Mouse (Mus musculus) embryonic facial prominence, embryonic 14.5 days (tissue): ENCODE measurements around the gene Npsr1. TPM values are rescaled to one million over a fixed set of nuclear protein-coding genes. Genes with fewer than 3 reads are reported as not detected.
A peak's percentile ranks its signal among the peaks of the same experiment; 100 is the strongest.

Experiments used
- ATAC-seq: fragments of 200-750 bp; cut with Nextera tagmentation; 2 replicates; pipeline ENCODE4 v1.8.0; 2017; ENCODE audit warnings: low read depth, moderate number of reproducible peaks, moderate TSS enrichment
- DNase-seq: peaks from one replicate; pipeline ENCODE4 v3.0.0-alpha.2; 2015; ENCODE audit warnings: low spot score
- H3K27ac ChIP-seq: fragments of 300-500 bp; sonication (generic); replicated peaks from 2 replicates; pipeline ENCODE4 v1.5.1; 2014; ENCODE audit warnings: low read depth, mild to moderate bottlenecking, low read length, moderate library complexity
- H3K27me3 ChIP-seq: fragments of 300-500 bp; sonication (generic); replicated peaks from 2 replicates; pipeline ENCODE4 v1.6.1; 2014; ENCODE audit warnings: low read length; ENCODE audit not compliant: control insufficient read depth, insufficient read depth
- H3K36me3 ChIP-seq: fragments of 300-500 bp; sonication (generic); 2 replicates; pipeline ENCODE4 v1.6.1; 2014; ENCODE audit warnings: low read length, mixed read lengths; ENCODE audit not compliant: control insufficient read depth, insufficient read depth
- H3K4me1 ChIP-seq: fragments of 300-500 bp; sonication (generic); 2 replicates; pipeline ENCODE4 v1.6.1; 2014; ENCODE audit warnings: antibody characterized with exemption, low read length; ENCODE audit not compliant: control insufficient read depth, insufficient read depth
- H3K4me2 ChIP-seq: fragments of 300-500 bp; sonication (generic); 2 replicates; pipeline ENCODE4 v1.6.1; 2014; ENCODE audit warnings: low read depth, mild to moderate bottlenecking, low read length, moderate library complexity, mixed read lengths
- H3K4me3 ChIP-seq: fragments of 300-500 bp; sonication (generic); 2 replicates; pipeline ENCODE4 v1.5.1; 2014; ENCODE audit warnings: low read depth, mild to moderate bottlenecking, low read length
- H3K9ac ChIP-seq: fragments of 300-500 bp; sonication (generic); 2 replicates; pipeline ENCODE4 v1.6.1; 2014; ENCODE audit warnings: low read depth, mild to moderate bottlenecking, low read length, moderate library complexity, mixed read lengths
- H3K9me3 ChIP-seq: fragments of 300-500 bp; sonication (generic); 2 replicates; pipeline ENCODE4 v1.6.1; 2016; ENCODE audit warnings: low read length; ENCODE audit not compliant: control insufficient read depth
- WGBS: fragments of 180-500 bp; shearing (Covaris S2); extraction: QIAGEN DNeasy Blood & Tissue Kit; methylation state at CpG from one replicate; pipeline ENCODE4 v1.1.7; 2014; 5-methylcytosine and 5-hydroxymethylcytosine counted together
- polyA plus RNA-seq: library from polyadenylated mRNA; unstranded; fragments of >200 nt; fragmentation: Nextera tagmentation; extraction: Ambion mirVana; gene quantifications from 2 replicates; pipeline ENCODE4 v1.2.1, GENCODE M21; 2014

The Npsr1 gene
- polyA plus RNA-seq, 1 experiment from 2014 or later, result not detected

DNA sequence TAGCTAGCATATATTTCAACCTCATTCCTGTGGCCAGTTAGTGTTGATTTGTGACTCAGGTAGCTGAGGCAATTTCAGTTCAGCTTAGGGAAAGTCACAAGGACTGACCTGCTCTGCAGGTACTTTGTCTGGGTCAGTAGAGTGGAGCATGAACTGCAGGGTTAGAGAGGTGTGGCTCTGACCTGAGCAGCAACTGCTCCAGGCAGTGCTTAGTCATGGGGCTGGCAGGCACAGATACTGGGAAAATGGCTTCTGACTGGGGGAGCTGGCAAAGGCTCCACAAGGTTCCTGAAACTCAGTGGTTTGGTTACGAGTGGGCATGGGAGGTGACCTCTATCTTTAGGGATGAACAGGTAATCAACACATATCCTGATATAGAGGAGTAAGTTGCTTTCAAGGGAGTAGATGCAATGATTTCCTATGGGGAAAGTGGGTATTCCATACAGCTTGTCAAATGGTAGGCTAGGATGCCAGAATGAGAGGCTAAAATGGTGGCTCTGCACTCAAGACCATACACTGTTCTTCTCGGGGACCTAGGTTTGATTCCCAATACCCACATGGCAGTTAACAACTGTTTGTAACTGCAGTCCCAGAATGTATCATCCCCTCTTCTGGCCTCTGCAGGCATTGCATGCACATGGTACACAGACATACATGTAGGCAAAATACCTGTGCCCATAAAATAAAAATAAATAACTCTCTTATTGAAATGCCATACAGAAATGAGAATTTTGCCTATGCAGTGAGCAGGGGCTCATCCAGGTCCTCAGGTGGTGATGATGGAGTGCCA lies 182.9 kb downstream of the Npsr1 start:
- H3K9me3 ChIP-seq, result no peaks in the 10 kb centered on the region
- ATAC-seq (no peak), DNase-seq (no peak)
- no peak overlapping the region for H3K4me3 ChIP-seq
- H3K27me3 ChIP-seq, result no peaks in the 10 kb centered on the region
- no peak overlapping the region for H3K27ac ChIP-seq
- H3K4me1 ChIP-seq, result no peaks in the 10 kb centered on the region
- H3K4me2 ChIP-seq, result no peak overlapping the region
- 85% methylated on average over 2 of the region's 2 CpGs for WGBS
- H3K36me3 ChIP-seq, result no peaks in the 10 kb centered on the region
- H3K9ac ChIP-seq, result no peak overlapping the region

DNA sequence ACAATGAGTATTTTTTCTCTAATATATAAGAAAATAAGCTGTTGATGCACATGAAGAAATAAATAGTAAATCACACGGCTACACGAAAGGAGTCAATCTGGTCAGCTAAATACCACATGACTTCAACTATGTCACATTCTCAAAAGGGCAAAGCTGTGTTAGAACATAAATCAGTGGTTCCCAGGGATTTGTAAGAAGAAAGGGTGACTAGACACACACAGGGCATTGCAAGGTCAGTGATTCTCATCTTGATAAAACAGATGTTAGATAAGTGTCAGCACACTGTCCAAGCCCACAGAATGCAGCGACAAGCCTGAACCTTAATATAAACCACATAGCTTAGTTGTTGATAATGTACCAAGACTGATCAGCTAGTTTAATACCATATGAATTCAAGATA lies 184.8 kb downstream of the Npsr1 start:
- Histone ChIP-seq H3K4me1 (no peaks in the 10 kb centered on the region), H3K4me2 (no peak overlapping the region), H3K4me3 (no peak overlapping the region), H3K27ac (no peak overlapping the region), H3K9ac (no peak overlapping the region), H3K27me3 (no peaks in the 10 kb centered on the region), H3K36me3 (no peaks in the 10 kb centered on the region), H3K9me3 (no peaks in the 10 kb centered on the region)
- 75% methylated on average over 3 of the region's 3 CpGs for WGBS
- no peak for DNase-seq
- no peak for ATAC-seq

DNA sequence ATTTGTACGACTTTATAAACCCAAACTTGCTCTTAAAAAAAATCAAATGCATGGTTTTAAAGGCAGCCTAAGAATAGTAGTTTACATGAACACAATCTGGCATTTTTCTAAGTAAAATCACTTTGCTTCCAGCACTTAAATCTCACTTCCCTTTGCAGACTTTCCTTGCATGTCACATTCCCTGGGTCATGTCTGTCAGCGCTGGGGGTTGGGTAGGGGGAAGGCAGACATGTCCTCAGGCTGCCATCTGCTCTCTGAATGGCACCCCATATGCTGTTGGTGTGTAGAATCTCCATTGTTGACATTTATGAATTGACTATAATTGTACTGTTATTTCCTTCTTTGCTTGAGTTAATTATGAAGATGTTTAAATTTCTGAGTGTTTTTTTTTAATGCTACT lies 185.3 kb downstream of the Npsr1 start:
- H3K9me3 ChIP-seq, result no peaks in the 10 kb centered on the region
- H3K36me3 ChIP-seq, result no peaks in the 10 kb centered on the region
- WGBS, result 41% methylated on average over 2 of the region's 2 CpGs
- H3K27ac ChIP-seq, result no peak overlapping the region
- H3K4me3 ChIP-seq, result no peak overlapping the region
- DNase-seq (no peak), ATAC-seq (no peak)
- H3K9ac ChIP-seq, result no peak overlapping the region
- H3K4me1 ChIP-seq, result no peaks in the 10 kb centered on the region
- no peak overlapping the region for H3K4me2 ChIP-seq
- H3K27me3 ChIP-seq, result no peaks in the 10 kb centered on the region

DNA sequence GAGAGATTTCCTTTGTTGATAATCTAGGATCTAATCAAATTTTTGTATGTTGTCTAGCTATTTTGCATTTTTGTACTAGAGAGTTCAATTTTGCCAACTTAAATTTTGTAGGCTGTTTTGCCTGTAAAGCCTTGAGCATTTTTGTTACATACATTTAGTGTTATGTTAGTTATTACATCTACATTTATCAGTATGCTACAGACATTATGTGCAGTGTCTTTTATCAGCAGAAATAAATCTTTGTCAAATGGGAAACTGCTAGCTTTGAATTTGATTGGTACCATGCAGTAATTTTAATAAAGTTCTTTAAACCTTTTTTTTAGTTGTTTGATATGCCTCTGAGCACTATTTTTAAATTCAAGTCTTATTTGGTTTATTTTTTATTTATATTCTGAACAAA lies 185.7 kb downstream of the Npsr1 start:
- Histone ChIP-seq H3K4me2 (no peak overlapping the region), H3K9ac (no peak overlapping the region), H3K4me1 (no peaks in the 10 kb centered on the region), H3K9me3 (no peaks in the 10 kb centered on the region), H3K27ac (no peak overlapping the region), H3K4me3 (no peak overlapping the region), H3K36me3 (no peaks in the 10 kb centered on the region), H3K27me3 (no peaks in the 10 kb centered on the region)
- DNase-seq (no peak), ATAC-seq (no peak)

DNA sequence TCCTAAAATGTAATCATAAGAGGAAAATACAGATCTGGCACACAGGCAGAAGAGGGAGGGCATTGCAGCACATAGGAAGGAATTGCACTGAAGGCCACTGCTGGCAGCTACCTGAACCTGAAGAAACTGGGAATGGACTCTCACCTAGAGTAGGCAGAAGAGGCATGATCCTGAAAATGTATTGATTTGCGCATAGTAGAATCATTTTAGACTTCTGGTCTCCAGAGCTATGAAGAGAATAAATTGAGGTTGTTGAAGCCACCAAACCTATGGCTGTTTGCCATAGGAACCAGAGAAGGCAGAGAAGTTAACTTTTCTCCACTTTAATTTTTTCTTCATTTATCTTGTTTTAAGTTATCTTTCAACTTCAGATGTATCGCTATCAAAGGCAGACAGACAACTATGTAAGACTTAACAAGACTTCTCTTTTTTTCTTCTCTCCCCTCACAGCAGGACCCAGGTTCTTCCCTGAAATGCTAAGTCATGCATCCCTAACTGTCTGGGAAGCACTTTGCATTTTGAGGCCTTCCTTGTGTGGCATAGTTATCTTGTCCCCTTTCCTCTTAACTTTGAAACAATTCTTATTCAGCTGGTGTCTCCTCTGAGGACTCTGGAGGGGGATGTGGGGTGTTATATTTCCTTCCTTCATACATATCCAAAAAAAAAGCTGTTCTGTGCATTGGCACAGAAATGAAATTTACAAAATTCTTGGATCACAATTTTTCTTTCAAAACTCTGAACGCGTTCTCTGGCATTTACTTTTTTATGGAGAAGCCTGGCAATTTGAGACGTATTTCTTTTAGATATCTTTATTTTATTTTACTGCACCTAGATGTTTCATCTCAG lies 186.7 kb downstream of the Npsr1 start:
- Histone ChIP-seq H3K9ac (no peak overlapping the region), H3K4me2 (no peak overlapping the region), H3K36me3 (no peaks in the 10 kb centered on the region), H3K9me3 (no peaks in the 10 kb centered on the region), H3K4me3 (no peak overlapping the region), H3K27ac (no peak overlapping the region), H3K4me1 (no peaks in the 10 kb centered on the region), H3K27me3 (no peaks in the 10 kb centered on the region)
- 77% methylated on average over 5 of the region's 5 CpGs for WGBS
- no peak for ATAC-seq
- DNase-seq, result no peak

DNA sequence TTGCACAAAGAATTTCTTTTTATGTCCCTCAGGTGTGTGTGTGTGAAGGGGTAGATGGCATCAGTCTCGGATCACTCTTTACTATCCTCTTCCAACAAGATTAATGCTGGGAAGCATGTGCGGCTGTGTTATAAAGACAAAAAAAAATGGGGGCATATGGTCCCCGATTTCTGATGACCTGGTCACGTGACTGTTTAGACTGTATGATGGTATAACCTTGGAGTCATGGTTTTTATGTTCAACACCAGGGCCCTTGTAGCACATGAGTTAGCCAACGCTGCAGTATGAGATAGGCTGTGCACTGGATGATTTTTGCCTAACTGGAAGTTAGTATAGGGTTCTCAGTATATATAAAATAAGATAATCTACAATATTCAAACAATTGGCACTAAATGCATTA lies 187.6 kb downstream of the Npsr1 start:
- ATAC-seq (no peak), DNase-seq (no peak)
- Histone ChIP-seq H3K27me3 (no peaks in the 10 kb centered on the region), H3K36me3 (no peaks in the 10 kb centered on the region), H3K4me2 (no peak overlapping the region), H3K4me1 (no peaks in the 10 kb centered on the region), H3K4me3 (no peak overlapping the region), H3K9ac (no peak overlapping the region), H3K27ac (no peak overlapping the region), H3K9me3 (no peaks in the 10 kb centered on the region)
- WGBS, result 92% methylated on average over 5 of the region's 5 CpGs

DNA sequence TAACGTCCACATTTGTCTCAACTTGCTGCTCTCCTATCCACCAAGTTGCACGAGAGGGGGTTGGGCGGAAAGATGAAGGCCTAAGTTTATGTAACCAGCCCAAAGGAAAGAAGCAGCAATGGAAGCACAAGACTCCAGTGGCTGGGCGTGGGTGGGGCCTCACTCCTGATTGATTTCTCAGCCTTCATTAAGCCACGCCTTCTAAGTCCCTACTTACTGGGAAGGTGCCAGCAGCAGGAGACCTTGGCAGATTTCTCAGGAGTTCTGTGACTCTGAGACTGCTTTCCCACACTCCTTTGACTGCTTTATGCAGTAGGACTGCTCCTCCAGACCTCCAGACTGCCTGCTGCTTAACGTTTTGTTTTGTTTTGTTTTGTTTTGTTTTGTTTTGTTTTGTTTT lies 193.6 kb downstream of the Npsr1 start:
- no peaks in the 10 kb centered on the region for H3K9me3 ChIP-seq
- no peak overlapping the region for H3K4me2 ChIP-seq
- H3K27ac ChIP-seq, result no peak overlapping the region
- no peaks in the 10 kb centered on the region for H3K36me3 ChIP-seq
- no peaks in the 10 kb centered on the region for H3K27me3 ChIP-seq
- 39% methylated on average over 6 of the region's 6 CpGs for WGBS
- H3K4me3 ChIP-seq, result no peak overlapping the region
- H3K4me1 ChIP-seq, result no peaks in the 10 kb centered on the region
- ATAC-seq (no peak), DNase-seq (peak; percentile 42)
- no peak overlapping the region for H3K9ac ChIP-seq

DNA sequence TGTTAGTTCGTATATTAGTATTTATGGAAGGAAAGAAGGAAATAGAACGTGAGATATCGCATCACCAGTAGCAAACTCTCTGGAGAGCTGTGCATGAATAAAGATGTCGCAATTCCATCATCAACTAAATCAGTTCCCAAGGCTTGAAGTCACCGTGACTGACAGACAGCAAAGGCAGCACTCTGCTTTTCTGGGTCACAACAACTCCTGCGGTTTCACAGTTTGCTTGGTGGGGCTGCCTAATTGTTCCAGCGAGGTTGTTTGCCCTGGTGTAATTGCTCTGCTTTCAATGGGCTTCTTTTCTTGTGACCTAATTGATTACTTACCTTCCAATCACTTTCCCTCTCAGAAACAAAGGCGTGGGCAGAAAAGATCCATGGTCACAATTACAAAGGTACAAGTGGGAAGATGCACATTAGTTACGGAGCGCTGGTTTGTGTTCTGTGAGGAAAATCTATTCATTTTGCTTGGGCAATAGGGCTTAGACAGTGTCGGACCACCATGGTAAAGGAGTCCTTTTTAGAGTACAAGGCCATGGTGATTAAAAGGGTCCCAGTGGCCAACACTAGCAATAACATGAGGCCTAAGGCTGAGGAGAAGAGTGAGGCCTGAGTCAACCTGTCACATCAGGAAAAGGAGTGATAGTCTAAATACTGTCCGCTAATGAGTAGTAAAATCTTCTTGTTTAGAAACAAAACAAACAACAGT lies 195.6 kb downstream of the Npsr1 start:
- ATAC-seq (peak; percentile 53; the same call in 1 of the 2 replicates), DNase-seq (peak; percentile 31)
- 55% methylated on average over 12 of the region's 12 CpGs for WGBS
- Histone ChIP-seq H3K27me3 (no peaks in the 10 kb centered on the region), H3K27ac (no peak overlapping the region), H3K36me3 (no peaks in the 10 kb centered on the region), H3K9me3 (no peaks in the 10 kb centered on the region), H3K4me3 (no peak overlapping the region), H3K9ac (no peak overlapping the region), H3K4me2 (no peak overlapping the region), H3K4me1 (no peaks in the 10 kb centered on the region)
